Mouse (Mus musculus): ENCODE data around the gene 9230104L09Rik. TPM values are rescaled to one million over a fixed set of nuclear protein-coding genes. Genes with fewer than 3 reads are reported as not detected.

The 9230104L09Rik gene
- polyA plus RNA-seq (2015; fragmentation: Nextera tagmentation; extraction: Ambion mirVana) = not detected in 2 replicates

DNA sequence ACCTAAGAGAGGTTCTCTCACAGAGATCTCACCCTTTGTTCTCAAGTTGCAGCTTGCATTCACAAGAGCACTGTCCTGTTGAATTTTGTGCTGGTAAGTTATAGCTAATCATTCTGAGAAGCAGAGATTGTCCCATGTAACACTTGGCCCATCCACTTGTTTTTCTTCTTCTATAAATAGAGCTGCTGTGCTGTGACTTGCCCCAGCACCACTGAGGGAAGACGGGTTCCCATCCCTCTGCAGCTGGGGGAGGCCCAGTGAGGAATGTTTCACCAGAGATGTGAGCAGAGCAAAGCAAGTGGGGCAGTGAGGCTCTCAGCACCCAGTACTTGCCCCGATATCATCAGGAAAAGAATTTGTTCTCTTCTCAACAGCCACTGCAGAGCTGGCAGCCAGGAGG lies at the start of gene 9230104L09Rik:
9230104L09Rik (minus strand) TSS at position 73 of the 400 bp plus-strand sequence.
- no peak for ATAC-seq (ENCODE audit: low FRiP score, low read depth)
- Histone ChIP-seq H3K9ac (no peak within 1 kb of the TSS), H3K27ac (replicated peaks) (no peak within 1 kb of the TSS), H3K4me1 (replicated peaks) (no peaks in the 10 kb centered on the region), H3K4me2 (no peak within 1 kb of the TSS), H3K4me3 (no peak within 1 kb of the TSS), H3K9me3 (no peaks in the 10 kb centered on the region), H3K27me3 (no peaks in the 10 kb centered on the region), H3K36me3 (no peaks in the 10 kb centered on the region; the same call in 1 of the 2 replicates)
- 83% methylated on average over 2 of the region's 2 CpGs for WGBS

DNA sequence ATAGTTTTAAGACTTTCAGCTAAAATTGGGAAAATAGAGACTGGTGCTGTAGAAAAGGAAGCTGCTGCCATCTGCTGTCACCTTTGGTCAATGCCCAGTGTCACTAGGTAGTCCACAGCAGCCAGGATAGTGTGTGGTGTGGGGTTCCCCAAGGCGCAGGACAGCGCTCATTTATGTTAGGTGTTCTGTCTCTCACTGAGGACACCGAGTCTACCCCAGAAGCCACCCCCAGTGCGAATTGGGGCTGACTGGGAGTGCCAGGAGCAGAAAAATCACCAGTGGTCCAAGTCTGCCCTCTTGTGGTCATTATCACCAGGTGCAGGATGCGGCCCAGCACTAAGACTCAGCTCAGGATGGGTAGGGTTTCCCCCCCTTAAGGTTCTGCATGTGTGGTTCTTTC lies 37.4 kb upstream of the 9230104L09Rik start:
- no peaks in the 10 kb centered on the region for H3K4me1 ChIP-seq (replicated peaks)
- peak; percentile 86; the same call in 1 of the 2 replicates for ATAC-seq (ENCODE audit: low FRiP score, low read depth)
- H3K27me3 ChIP-seq = no peaks in the 10 kb centered on the region
- no peak overlapping the region for H3K27ac ChIP-seq (replicated peaks)
- H3K9ac ChIP-seq = no peak overlapping the region
- H3K4me2 ChIP-seq = peak overlapping the region; percentile 32; the same call in 1 of the 2 replicates
- no peaks in the 10 kb centered on the region for H3K36me3 ChIP-seq
- WGBS = 10% methylated on average over 5 of the region's 5 CpGs
- no peaks in the 10 kb centered on the region for H3K9me3 ChIP-seq
- no peak overlapping the region for H3K4me3 ChIP-seq

DNA sequence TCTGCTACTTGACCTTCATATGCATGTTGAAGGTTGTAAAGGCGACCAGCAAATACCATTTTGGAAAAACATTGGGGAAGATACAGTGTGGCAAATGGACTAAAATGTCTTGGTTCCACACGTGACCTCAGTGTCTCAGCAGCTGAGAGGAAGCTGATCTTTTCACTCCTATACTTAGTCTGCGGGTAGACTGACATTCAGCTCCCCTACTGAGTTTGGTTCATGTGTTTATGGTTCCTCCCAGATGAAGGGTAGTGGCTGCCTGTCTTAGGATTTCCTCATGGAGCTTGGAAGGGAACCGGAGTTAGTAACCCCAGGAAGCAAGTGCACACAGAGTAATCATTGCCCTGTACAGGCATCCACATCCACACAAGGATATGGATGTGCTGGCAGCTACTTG lies 35.5 kb upstream of the 9230104L09Rik start:
- Histone ChIP-seq H3K4me1 (replicated peaks) (no peaks in the 10 kb centered on the region), H3K9ac (no peak overlapping the region), H3K9me3 (no peaks in the 10 kb centered on the region), H3K4me2 (no peak overlapping the region), H3K27ac (replicated peaks) (no peak overlapping the region), H3K36me3 (no peaks in the 10 kb centered on the region), H3K4me3 (no peak overlapping the region), H3K27me3 (no peaks in the 10 kb centered on the region)
- ATAC-seq (ENCODE audit: low FRiP score, low read depth) = no peak
- WGBS = 66% methylated on average over 4 of the region's 4 CpGs

DNA sequence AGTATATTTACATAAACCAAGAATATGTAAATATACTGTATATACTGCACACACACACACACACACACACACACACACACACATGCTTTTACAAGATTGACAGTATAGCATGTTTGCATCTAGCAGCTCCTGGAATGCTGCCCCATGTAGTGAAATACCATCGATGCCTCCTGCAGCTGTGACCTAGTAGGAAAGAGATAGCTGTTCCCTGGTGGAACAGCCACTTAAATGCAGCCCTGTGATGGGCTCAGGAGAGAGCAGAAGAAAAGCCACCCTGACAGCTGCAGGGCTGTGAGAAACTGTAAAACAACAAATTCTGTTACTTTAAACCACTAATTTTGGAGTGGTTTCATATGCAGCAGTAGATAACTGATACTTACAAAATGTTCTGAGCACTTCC lies 31.4 kb upstream of the 9230104L09Rik start:
- WGBS = 78% methylated on average over 1 of the region's 1 CpGs
- Histone ChIP-seq H3K4me3 (no peak overlapping the region), H3K4me2 (no peak overlapping the region), H3K4me1 (replicated peaks) (no peaks in the 10 kb centered on the region), H3K9ac (no peak overlapping the region), H3K27me3 (no peaks in the 10 kb centered on the region), H3K27ac (replicated peaks) (no peak overlapping the region), H3K36me3 (no peaks in the 10 kb centered on the region), H3K9me3 (no peaks in the 10 kb centered on the region)
- no peak for ATAC-seq (ENCODE audit: low FRiP score, low read depth)

DNA sequence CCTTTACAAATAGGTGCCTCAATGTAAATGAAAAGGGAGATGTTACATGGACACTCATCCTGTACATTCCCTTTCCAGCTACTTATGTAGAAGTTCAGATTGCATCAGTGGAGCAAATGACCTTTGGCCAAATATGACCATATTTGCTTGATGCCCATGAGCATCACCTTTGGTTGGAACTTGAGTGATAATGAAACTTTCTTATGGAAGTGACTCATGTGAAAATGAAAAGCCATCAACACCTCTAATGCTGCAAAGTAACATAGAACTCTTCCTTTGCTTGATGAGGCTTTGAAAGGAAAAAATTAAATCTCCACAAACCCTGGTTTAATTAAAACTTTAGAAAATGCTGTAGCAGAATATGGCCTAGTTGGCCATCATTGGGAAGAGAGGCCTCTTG lies 28.3 kb upstream of the 9230104L09Rik start:
- no peak for ATAC-seq (ENCODE audit: low FRiP score, low read depth)
- H3K9ac ChIP-seq = no peak overlapping the region
- 0 out of 2 replicates have a peak, but pooled peaks cover 3% of the 10 kb centered on the region for H3K4me1 ChIP-seq (replicated peaks)

DNA sequence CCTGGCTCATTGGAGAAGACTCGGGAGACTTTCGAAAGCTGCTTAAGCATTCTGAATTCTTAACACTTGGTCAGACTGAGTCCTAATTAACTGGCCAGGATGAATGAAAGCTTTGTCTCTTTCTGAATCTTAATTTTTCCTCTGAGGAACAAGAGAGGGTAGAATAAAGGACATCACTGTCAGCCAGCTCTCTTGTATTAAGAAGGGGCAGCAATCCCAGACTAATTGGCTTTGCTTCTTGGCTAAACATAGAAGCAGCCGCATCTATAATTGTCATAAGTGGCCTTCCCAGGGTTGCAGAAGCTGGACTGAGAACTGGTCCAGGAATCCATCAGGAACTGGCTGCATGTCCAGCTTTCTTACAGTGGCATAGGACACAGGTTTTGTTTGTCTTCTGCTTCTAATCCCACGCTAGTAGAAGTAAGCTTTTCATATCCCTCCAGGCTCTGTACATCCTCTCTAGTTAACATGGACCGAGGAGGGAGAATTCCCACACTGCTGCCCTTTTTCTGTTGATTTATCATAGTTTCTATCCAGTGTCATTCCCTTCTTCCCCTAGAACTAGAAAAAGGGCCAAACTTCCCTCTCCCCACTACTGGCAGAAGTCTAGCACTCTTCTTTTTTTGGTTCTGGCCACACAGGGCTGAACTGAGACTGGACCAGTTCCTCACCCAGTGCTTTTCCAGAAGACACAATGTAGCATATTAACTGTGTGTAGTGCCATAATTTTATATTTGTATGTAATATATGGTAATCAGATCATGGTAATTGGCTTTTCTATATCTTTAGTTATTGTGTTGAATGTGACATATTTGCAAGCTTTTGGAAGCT lies 25.4 kb upstream of the 9230104L09Rik start:
- no peaks in the 10 kb centered on the region for H3K27me3 ChIP-seq
- peak; percentile 93 for ATAC-seq (ENCODE audit: low FRiP score, low read depth)
- 24% methylated on average over 5 of the region's 5 CpGs for WGBS

More for the DNA sequence above, 28.3 kb upstream of the 9230104L09Rik start:
- Histone ChIP-seq H3K27me3 (no peaks in the 10 kb centered on the region), H3K36me3 (no peaks in the 10 kb centered on the region), H3K27ac (replicated peaks) (no peak overlapping the region), H3K4me3 (no peak overlapping the region), H3K9me3 (no peaks in the 10 kb centered on the region), H3K4me2 (no peak overlapping the region)

DNA sequence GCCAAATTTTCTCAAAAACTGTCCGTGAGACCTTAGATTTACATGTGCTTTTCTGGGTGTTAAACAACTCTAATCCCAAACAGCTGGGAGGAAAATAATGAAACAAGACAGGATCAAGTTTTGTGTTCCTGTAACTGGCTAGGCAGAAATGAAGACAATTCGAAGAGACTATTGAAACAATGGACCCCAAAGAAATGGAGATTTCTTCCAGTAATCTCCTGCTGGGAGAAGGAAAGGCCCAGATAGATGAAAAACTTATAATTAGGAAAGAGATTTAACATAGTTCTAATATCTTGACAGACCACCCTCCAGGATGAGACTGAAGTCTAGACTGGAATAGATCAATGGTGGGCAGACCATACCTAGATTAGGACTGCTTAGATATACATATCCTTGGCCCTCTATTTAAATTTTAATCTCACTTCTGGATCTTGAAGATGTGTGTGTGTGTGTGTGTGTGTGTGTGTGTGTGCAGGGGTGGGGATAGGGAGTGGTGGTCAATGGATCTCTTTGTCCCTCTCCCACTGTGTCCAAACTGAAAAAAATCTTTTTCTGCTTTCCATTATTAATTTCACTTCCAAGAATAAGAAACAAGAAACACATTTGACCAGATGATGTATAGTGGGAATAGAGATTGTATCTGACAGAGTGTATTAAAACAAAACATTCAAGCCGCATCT lies 24.6 kb upstream of the 9230104L09Rik start:
- 47% methylated on average over 3 of the region's 3 CpGs for WGBS

More for the DNA sequence above, 25.4 kb upstream of the 9230104L09Rik start:
- Histone ChIP-seq H3K9ac (no peak overlapping the region), H3K4me2 (no peak overlapping the region), H3K9me3 (no peaks in the 10 kb centered on the region), H3K27ac (replicated peaks) (peak overlapping the region; percentile 57), H3K36me3 (no peaks in the 10 kb centered on the region), H3K4me1 (replicated peaks) (0 out of 2 replicates have a peak, but pooled peaks cover 3% of the 10 kb centered on the region), H3K4me3 (no peak overlapping the region)

DNA sequence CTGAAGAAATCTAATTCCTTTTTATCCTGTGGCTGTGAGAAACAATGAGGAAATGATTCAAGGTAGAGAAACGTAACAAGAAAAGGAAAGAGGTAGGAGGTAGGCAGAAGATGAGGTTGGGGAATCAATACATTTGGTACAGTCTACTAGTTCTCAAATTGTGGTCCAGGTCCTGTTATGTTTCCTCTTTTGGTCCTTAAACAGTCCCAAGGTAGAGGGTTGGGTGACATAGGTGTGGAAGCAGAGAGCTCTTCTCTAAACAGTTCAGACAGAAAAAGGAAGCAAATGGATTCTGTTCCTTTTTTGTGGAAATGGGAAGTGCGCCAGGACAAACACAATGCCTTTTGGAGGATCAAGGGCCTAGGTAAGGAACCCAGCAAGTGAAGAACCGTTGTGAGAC lies 24.0 kb upstream of the 9230104L09Rik start:
- 77% methylated on average over 3 of the region's 3 CpGs for WGBS
- Histone ChIP-seq H3K4me3 (no peak overlapping the region), H3K9ac (no peak overlapping the region), H3K4me1 (replicated peaks) (0 out of 2 replicates have a peak, but pooled peaks cover 3% of the 10 kb centered on the region), H3K27ac (replicated peaks) (peak overlapping the region; percentile 57), H3K36me3 (no peaks in the 10 kb centered on the region), H3K4me2 (no peak overlapping the region), H3K27me3 (no peaks in the 10 kb centered on the region), H3K9me3 (no peaks in the 10 kb centered on the region)
- no peak for ATAC-seq (ENCODE audit: low FRiP score, low read depth)

More for the DNA sequence above, 24.6 kb upstream of the 9230104L09Rik start:
- H3K27me3 ChIP-seq = no peaks in the 10 kb centered on the region
- no peaks in the 10 kb centered on the region for H3K9me3 ChIP-seq
- no peak overlapping the region for H3K9ac ChIP-seq
- no peak overlapping the region for H3K4me3 ChIP-seq
- H3K27ac ChIP-seq (replicated peaks) = peak overlapping the region; percentile 57
- 0 out of 2 replicates have a peak, but pooled peaks cover 3% of the 10 kb centered on the region for H3K4me1 ChIP-seq (replicated peaks)
- peak; percentile 66 for ATAC-seq (ENCODE audit: low FRiP score, low read depth)
- no peaks in the 10 kb centered on the region for H3K36me3 ChIP-seq
- no peak overlapping the region for H3K4me2 ChIP-seq

DNA sequence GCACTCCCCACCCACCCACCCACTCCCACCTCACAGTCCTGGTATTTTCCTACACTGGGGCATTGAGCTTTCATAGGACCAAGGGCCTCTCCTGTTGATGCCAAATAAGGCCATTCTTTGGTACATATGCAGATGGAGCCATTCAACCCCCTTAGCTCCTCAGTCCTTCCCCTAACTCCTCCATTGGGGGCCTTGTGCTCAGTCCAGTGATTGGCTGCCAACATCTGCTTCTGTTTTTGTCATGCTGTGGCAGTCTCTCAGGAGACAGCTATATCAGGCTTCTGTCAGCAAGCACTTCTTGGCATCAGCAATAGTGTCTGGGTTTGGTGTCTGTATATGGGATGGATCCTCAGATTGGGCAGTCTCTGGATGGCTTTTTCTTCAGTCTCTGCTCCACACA lies 19.9 kb upstream of the 9230104L09Rik start:
- no peak overlapping the region for H3K27ac ChIP-seq (replicated peaks)
- H3K9ac ChIP-seq = no peak overlapping the region
- H3K4me3 ChIP-seq = no peak overlapping the region
- no peak overlapping the region for H3K4me2 ChIP-seq
- no peaks in the 10 kb centered on the region for H3K9me3 ChIP-seq
- H3K36me3 ChIP-seq = no peaks in the 10 kb centered on the region
- no peaks in the 10 kb centered on the region for H3K27me3 ChIP-seq
- peak; percentile 56 for ATAC-seq (ENCODE audit: low FRiP score, low read depth)
- H3K4me1 ChIP-seq (replicated peaks) = no peaks in the 10 kb centered on the region

DNA sequence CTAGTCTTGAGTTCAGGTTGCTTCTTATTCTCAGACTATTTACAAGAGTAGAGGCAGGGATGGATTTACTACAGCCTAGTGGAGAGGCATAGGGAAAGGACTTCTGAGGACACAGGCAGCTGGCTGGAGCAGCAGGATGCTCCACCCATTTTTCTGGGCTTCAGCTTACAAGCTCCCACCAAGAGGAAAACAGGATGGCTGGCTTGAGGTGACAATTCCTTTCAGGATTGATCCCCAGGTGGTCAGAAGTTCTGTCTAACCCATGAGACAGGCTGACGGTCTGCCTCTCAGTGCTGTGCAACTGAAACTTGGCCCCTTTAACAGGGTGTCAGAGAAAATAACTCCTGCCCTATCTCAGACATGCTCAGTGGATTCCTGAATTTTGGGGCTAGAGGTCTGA lies 14.4 kb upstream of the 9230104L09Rik start:
- no peak for ATAC-seq (ENCODE audit: low FRiP score, low read depth)
- H3K27ac ChIP-seq (replicated peaks) = no peak overlapping the region
- H3K4me2 ChIP-seq = no peak overlapping the region
- H3K9ac ChIP-seq = no peak overlapping the region
- no peak overlapping the region for H3K4me3 ChIP-seq
- H3K27me3 ChIP-seq = no peaks in the 10 kb centered on the region
- H3K4me1 ChIP-seq (replicated peaks) = peaks cover 9% of the 10 kb centered on the region
- H3K9me3 ChIP-seq = no peaks in the 10 kb centered on the region
- no peaks in the 10 kb centered on the region for H3K36me3 ChIP-seq
- 77% methylated on average over 1 of the region's 1 CpGs for WGBS

DNA sequence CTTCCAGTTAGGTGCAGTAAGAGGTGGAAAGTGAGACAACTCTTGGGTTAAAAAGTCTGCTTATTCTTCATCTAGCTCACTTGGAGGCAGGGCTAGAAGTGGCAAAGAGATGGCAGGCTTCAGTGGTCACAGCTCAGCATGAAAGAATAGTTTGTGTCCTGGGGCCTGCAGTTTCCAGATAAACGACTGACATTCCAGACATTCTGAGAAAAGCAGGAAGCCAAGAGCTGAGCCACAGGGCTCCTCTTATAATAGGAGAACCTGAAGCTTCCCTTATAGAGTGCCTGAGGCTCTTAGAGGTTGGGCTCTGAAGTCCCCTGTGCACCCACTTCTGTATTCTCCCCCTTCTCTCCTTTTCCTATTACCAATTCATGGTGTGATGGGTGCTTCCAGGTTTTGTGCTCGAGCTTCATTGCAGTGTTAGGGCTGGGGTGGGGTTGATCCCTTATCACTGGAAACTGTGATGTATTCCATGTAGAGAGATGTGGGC lies 13.8 kb upstream of the 9230104L09Rik start:
- no peaks in the 10 kb centered on the region for H3K27me3 ChIP-seq
- ATAC-seq (ENCODE audit: low FRiP score, low read depth) = no peak
- WGBS = 21% methylated on average over 2 of the region's 2 CpGs

More for the DNA sequence above, 13.8 kb upstream of the 9230104L09Rik start:
- H3K9ac ChIP-seq = no peak overlapping the region
- H3K27ac ChIP-seq (replicated peaks) = no peak overlapping the region
- peaks cover 14% of the 10 kb centered on the region for H3K4me1 ChIP-seq (replicated peaks)
- no peak overlapping the region for H3K4me3 ChIP-seq
- H3K4me2 ChIP-seq = no peak overlapping the region
- H3K36me3 ChIP-seq = no peaks in the 10 kb centered on the region
- no peaks in the 10 kb centered on the region for H3K9me3 ChIP-seq

Data from hindbrain, embryonic 15.5 days (tissue).